Mouse (Mus musculus): ENCODE measurements around the gene Proser2. TPM values are rescaled to one million over a fixed set of nuclear protein-coding genes. Genes with fewer than 3 reads are reported as not detected.

The Proser2 gene
- polyA plus RNA-seq, 1 experiment from 2014 or later, result 3.4 TPM

- Histone ChIP-seq H3K9me3 (no peaks in the 10 kb centered on the region), H3K9ac (replicated peaks) (no peak overlapping the region), H3K27ac (no peak overlapping the region), H3K36me3 (peaks cover 19% of the 10 kb centered on the region), H3K27me3 (no peaks in the 10 kb centered on the region), H3K4me1 (replicated peaks) (no peaks in the 10 kb centered on the region), H3K4me2 (replicated peaks) (no peak overlapping the region), H3K4me3 (replicated peaks) (no peak overlapping the region)
- ATAC-seq, result no peak
- WGBS, result 74% methylated on average over 10 of the region's 10 CpGs
Measured at GRCm38 (mm10) chr2:6060071-6060804, 69.8 kb downstream of the Proser2 start.

- H3K36me3 ChIP-seq, result peaks cover 28% of the 10 kb centered on the region
- H3K4me3 ChIP-seq (replicated peaks), result no peak overlapping the region
- no peak overlapping the region for H3K4me2 ChIP-seq (replicated peaks)
- H3K9me3 ChIP-seq, result no peaks in the 10 kb centered on the region
- WGBS, result 93% methylated on average over 2 of the region's 2 CpGs
- no peaks in the 10 kb centered on the region for H3K4me1 ChIP-seq (replicated peaks)
- H3K27me3 ChIP-seq, result no peaks in the 10 kb centered on the region
- no peak overlapping the region for H3K27ac ChIP-seq
- H3K9ac ChIP-seq (replicated peaks), result no peak overlapping the region
- no peak for ATAC-seq
Measured at GRCm38 (mm10) chr2:6059291-6059690, 70.7 kb downstream of the Proser2 start.

GRCm38 (mm10) chr2:6056518-6056917 is 73.5 kb downstream of the Proser2 start:
- WGBS, result 97% methylated on average over 3 of the region's 3 CpGs
- Histone ChIP-seq H3K9ac (replicated peaks) (no peak overlapping the region), H3K4me1 (replicated peaks) (no peaks in the 10 kb centered on the region), H3K36me3 (peaks cover 42% of the 10 kb centered on the region), H3K4me2 (replicated peaks) (no peak overlapping the region), H3K27me3 (no peaks in the 10 kb centered on the region), H3K9me3 (no peaks in the 10 kb centered on the region), H3K4me3 (replicated peaks) (no peak overlapping the region), H3K27ac (no peak overlapping the region)
- ATAC-seq, result no peak

GRCm38 (mm10) chr2:6055466-6055865 is 74.5 kb downstream of the Proser2 start:
- H3K4me1 ChIP-seq (replicated peaks), result no peaks in the 10 kb centered on the region
- peaks cover 52% of the 10 kb centered on the region for H3K36me3 ChIP-seq
- no peaks in the 10 kb centered on the region for H3K27me3 ChIP-seq
- no peak overlapping the region for H3K27ac ChIP-seq
- no peak overlapping the region for H3K9ac ChIP-seq (replicated peaks)
- ATAC-seq, result no peak
- H3K4me3 ChIP-seq (replicated peaks), result no peak overlapping the region
- no peaks in the 10 kb centered on the region for H3K9me3 ChIP-seq
- whole genome bisulfite sequencing, result 51% methylated on average over 11 of the region's 11 CpGs
- H3K4me2 ChIP-seq (replicated peaks), result no peak overlapping the region

- Histone ChIP-seq H3K4me1 (replicated peaks) (no peaks in the 10 kb centered on the region), H3K27ac (no peak overlapping the region), H3K9me3 (no peaks in the 10 kb centered on the region), H3K36me3 (peaks cover 45% of the 10 kb centered on the region), H3K4me2 (replicated peaks) (no peak overlapping the region), H3K27me3 (no peaks in the 10 kb centered on the region), H3K4me3 (replicated peaks) (no peak overlapping the region), H3K9ac (replicated peaks) (no peak overlapping the region)
- WGBS, result 99% methylated on average over 3 of the region's 3 CpGs
- no peak for ATAC-seq
Measured at GRCm38 (mm10) chr2:6049018-6049417, 81.0 kb downstream of the Proser2 start.

GRCm38 (mm10) chr2:6048570-6048969 is 81.4 kb downstream of the Proser2 start:
- Histone ChIP-seq H3K9me3 (no peaks in the 10 kb centered on the region), H3K36me3 (peaks cover 50% of the 10 kb centered on the region), H3K4me1 (replicated peaks) (no peaks in the 10 kb centered on the region), H3K4me3 (replicated peaks) (no peak overlapping the region), H3K4me2 (replicated peaks) (no peak overlapping the region), H3K27me3 (no peaks in the 10 kb centered on the region), H3K9ac (replicated peaks) (no peak overlapping the region), H3K27ac (no peak overlapping the region)
- 90% methylated on average over 4 of the region's 4 CpGs for WGBS
- ATAC-seq, result no peak

Other genes with a start within 250 kb of the Proser2 start
- gene Sec61a2, start 234.8 kb downstream of the Proser2 start, polyA plus RNA-seq (2015; fragmentation: Nextera tagmentation; extraction: Ambion mirVana), result 90.7 and 100 TPM in 2 replicates
- gene Dhtkd1, start 187.4 kb downstream of the Proser2 start, polyA plus RNA-seq (2015; fragmentation: Nextera tagmentation; extraction: Ambion mirVana), result 6.0 and 6.8 TPM in 2 replicates
- gene Upf2, start 178.7 kb downstream of the Proser2 start, polyA plus RNA-seq (2015; fragmentation: Nextera tagmentation; extraction: Ambion mirVana), result 10.4 and 10.7 TPM in 2 replicates
- 1.9 and 2.3 TPM in 2 replicates for gene Echdc3, start 82.8 kb upstream of the Proser2 start, polyA plus RNA-seq (2015; fragmentation: Nextera tagmentation; extraction: Ambion mirVana)
- 8.5 and 8.6 TPM in 2 replicates for gene Usp6nl, start 192.5 kb upstream of the Proser2 start, polyA plus RNA-seq (2015; fragmentation: Nextera tagmentation; extraction: Ambion mirVana)